Mouse (Mus musculus) limb, embryonic 11.5 days (tissue): ENCODE measurements around the gene Ccdc127. TPM values are rescaled to one million over a fixed set of nuclear protein-coding genes. Genes with fewer than 3 reads are reported as not detected.

Experiments used
- ATAC-seq: fragments of 200-750 bp; cut with Nextera tagmentation; 2 replicates; pipeline ENCODE4 v1.8.0; 2017; ENCODE audit warnings: low read depth; ENCODE audit not compliant: insufficient number of reproducible peaks, low FRiP score, low TSS enrichment
- DNase-seq: peaks from one replicate; pipeline ENCODE4 v3.0.0-alpha.2; 2015; ENCODE audit warnings: low spot score
- H3K27ac ChIP-seq: fragments of 300-500 bp; sonication (generic); replicated peaks from 2 replicates; pipeline ENCODE4 v1.5.1; 2014; ENCODE audit warnings: low read depth, mild to moderate bottlenecking, low read length
- H3K27me3 ChIP-seq: fragments of 300-500 bp; sonication (generic); 2 replicates; pipeline ENCODE4 v1.6.1; 2014; ENCODE audit warnings: mild to moderate bottlenecking, low read length, mixed read lengths; ENCODE audit not compliant: control insufficient read depth, insufficient read depth
- H3K36me3 ChIP-seq: fragments of 300-500 bp; sonication (generic); 2 replicates; pipeline ENCODE4 v1.6.1; 2014; ENCODE audit warnings: mild to moderate bottlenecking, low read length, moderate library complexity, mixed read lengths; ENCODE audit not compliant: control insufficient read depth, insufficient read depth
- H3K4me1 ChIP-seq: fragments of 300-500 bp; sonication (generic); 2 replicates; pipeline ENCODE4 v1.6.1; 2014; ENCODE audit warnings: low read length, mixed read lengths; ENCODE audit not compliant: control insufficient read depth, insufficient read depth
- H3K4me2 ChIP-seq: fragments of 300-500 bp; sonication (generic); 2 replicates; pipeline ENCODE4 v1.6.1; 2014; ENCODE audit warnings: low read depth, mild to moderate bottlenecking, moderate library complexity; ENCODE audit not compliant: severe bottlenecking
- H3K4me3 ChIP-seq: fragments of 300-500 bp; sonication (generic); 2 replicates; pipeline ENCODE4 v1.5.1; 2014; ENCODE audit warnings: low read depth, low read length
- H3K9ac ChIP-seq: fragments of 300-500 bp; sonication (generic); 2 replicates; pipeline ENCODE4 v1.6.1; 2014; ENCODE audit warnings: mild to moderate bottlenecking, low read length
- H3K9me3 ChIP-seq: fragments of 300-500 bp; sonication (generic); 2 replicates; pipeline ENCODE4 v1.6.1; 2016; ENCODE audit warnings: low read length; ENCODE audit not compliant: control insufficient read depth
- WGBS: fragments of 180-500 bp; shearing (Covaris S2); extraction: QIAGEN DNeasy Blood & Tissue Kit; methylation state at CpG from one replicate; pipeline ENCODE4 v1.1.7; 2014; 5-methylcytosine and 5-hydroxymethylcytosine counted together
- polyA plus RNA-seq: library from polyadenylated mRNA; unstranded; fragments of >200 nt; fragmentation: Nextera tagmentation; extraction: Ambion mirVana; gene quantifications from 2 replicates; pipeline ENCODE4 v1.2.1, GENCODE M21; 2014

Gene Ccdc127
- polyA plus RNA-seq, 1 experiment from 2014 or later = 57.4 TPM

GRCm38 (mm10) chr13:74363176-74363858, 13.2 kb downstream of the Ccdc127 start:
- H3K4me3 ChIP-seq = no peak overlapping the region

GRCm38 (mm10) chr13:74363859-74364235, 13.7 kb downstream of the Ccdc127 start, which contains the start of gene Lrrc14b:
Lrrc14b (minus strand) TSS chr13:74364005.
- 87% methylated on average over 8 of the region's 8 CpGs for WGBS
- Histone ChIP-seq H3K4me2 (no peak within 1 kb of the TSS), H3K27me3 (no peaks in the 10 kb centered on the region), H3K36me3 (peaks cover 2% of the 10 kb centered on the region; the same call in 1 of the 2 replicates), H3K27ac (no peak within 1 kb of the TSS), H3K9me3 (no peaks in the 10 kb centered on the region), H3K4me3 (no peak within 1 kb of the TSS), H3K4me1 (no peaks in the 10 kb centered on the region), H3K9ac (no peak within 1 kb of the TSS)
- DNase-seq (no peak), ATAC-seq (no peak)

More at GRCm38 (mm10) chr13:74363176-74363858, 13.2 kb downstream of the Ccdc127 start:
- DNase-seq (no peak), ATAC-seq (no peak)
- no peaks in the 10 kb centered on the region for H3K9me3 ChIP-seq
- 86% methylated on average over 13 of the region's 13 CpGs for WGBS
- H3K27ac ChIP-seq = no peak overlapping the region
- peaks cover 4% of the 10 kb centered on the region for H3K36me3 ChIP-seq
- H3K4me2 ChIP-seq = no peak overlapping the region
- H3K27me3 ChIP-seq = no peaks in the 10 kb centered on the region
- H3K9ac ChIP-seq = no peak overlapping the region
- H3K4me1 ChIP-seq = no peaks in the 10 kb centered on the region

- Histone ChIP-seq H3K27me3 (no peaks in the 10 kb centered on the region; the same call in 1 of the 2 replicates), H3K4me2 (no peak overlapping the region), H3K9ac (no peak overlapping the region), H3K9me3 (no peaks in the 10 kb centered on the region), H3K27ac (0 out of 2 replicates have a peak overlapping the region, but pooled peaks have one; percentile 8), H3K36me3 (no peaks in the 10 kb centered on the region), H3K4me1 (peaks cover 4% of the 10 kb centered on the region; the same call in 1 of the 2 replicates), H3K4me3 (no peak overlapping the region)
- ATAC-seq (0 out of 2 replicates have a peak, but pooled peaks have one; percentile 51), DNase-seq (no peak)
- 69% methylated on average over 10 of the region's 10 CpGs for WGBS
Measured at GRCm38 (mm10) chr13:74381533-74382276, 31.6 kb downstream of the Ccdc127 start.

- no peak overlapping the region for H3K4me3 ChIP-seq
- DNase-seq = no peak
- H3K36me3 ChIP-seq = no peaks in the 10 kb centered on the region
- H3K4me1 ChIP-seq = peaks cover 4% of the 10 kb centered on the region; the same call in 1 of the 2 replicates
- no peaks in the 10 kb centered on the region; the same call in 1 of the 2 replicates for H3K27me3 ChIP-seq
- H3K9ac ChIP-seq = no peak overlapping the region
- WGBS = 28% methylated on average over 3 of the region's 3 CpGs
- no peak overlapping the region for H3K4me2 ChIP-seq
- no peak for ATAC-seq
- H3K27ac ChIP-seq = 0 out of 2 replicates have a peak overlapping the region, but pooled peaks have one; percentile 8
- no peaks in the 10 kb centered on the region for H3K9me3 ChIP-seq
Measured at GRCm38 (mm10) chr13:74382289-74382688, 32.2 kb downstream of the Ccdc127 start.

- no peaks in the 10 kb centered on the region for H3K27me3 ChIP-seq
- H3K27ac ChIP-seq = no peak overlapping the region
- H3K9me3 ChIP-seq = no peaks in the 10 kb centered on the region
- peak overlapping the region; percentile 49 for H3K4me2 ChIP-seq
- no peaks in the 10 kb centered on the region for H3K4me1 ChIP-seq
- H3K36me3 ChIP-seq = no peaks in the 10 kb centered on the region
- ATAC-seq (no peak), DNase-seq (no peak)
- H3K4me3 ChIP-seq = peak overlapping the region; percentile 51; the same call in 1 of the 2 replicates
- H3K9ac ChIP-seq = no peak overlapping the region
- 66% methylated on average over 6 of the region's 6 CpGs for WGBS
Measured at GRCm38 (mm10) chr13:74389730-74390129, 39.6 kb downstream of the Ccdc127 start.

GRCm38 (mm10) chr13:74390371-74390990, 40.4 kb downstream of the Ccdc127 start, which contains the start of gene Zfp72:
Zfp72 (minus strand) TSS chr13:74390836.
- DNase-seq = peak; percentile 75
- Histone ChIP-seq H3K4me1 (no peaks in the 10 kb centered on the region), H3K27ac (no peak within 1 kb of the TSS), H3K9ac (peak within 1 kb of the TSS; percentile 56; the same call in 1 of the 2 replicates), H3K36me3 (no peaks in the 10 kb centered on the region), H3K4me2 (peak within 1 kb of the TSS; percentile 49), H3K9me3 (no peaks in the 10 kb centered on the region), H3K27me3 (no peaks in the 10 kb centered on the region), H3K4me3 (peak within 1 kb of the TSS; percentile 51)
- WGBS = 2% methylated on average over 14 of the region's 14 CpGs
- peak; percentile 88 for ATAC-seq

- DNase-seq = no peak
- no peaks in the 10 kb centered on the region for H3K9me3 ChIP-seq
- peak; percentile 21; the same call in 1 of the 2 replicates for ATAC-seq
- H3K27ac ChIP-seq = no peak overlapping the region
- no peak overlapping the region for H3K4me3 ChIP-seq
- H3K4me1 ChIP-seq = no peaks in the 10 kb centered on the region
- 84% methylated on average over 2 of the region's 2 CpGs for WGBS
- H3K9ac ChIP-seq = no peak overlapping the region
- no peak overlapping the region for H3K4me2 ChIP-seq
- H3K27me3 ChIP-seq = no peaks in the 10 kb centered on the region
- H3K36me3 ChIP-seq = no peaks in the 10 kb centered on the region
Measured at GRCm38 (mm10) chr13:74391156-74391555, 41.0 kb downstream of the Ccdc127 start.

GRCm38 (mm10) chr13:74399298-74399839, 49.3 kb downstream of the Ccdc127 start, which contains the start of gene Ftl1-ps1:
Ftl1-ps1 (plus strand) TSS chr13:74399694.
- Histone ChIP-seq H3K9ac (no peak within 1 kb of the TSS), H3K27me3 (no peaks in the 10 kb centered on the region), H3K4me3 (no peak within 1 kb of the TSS), H3K27ac (no peak within 1 kb of the TSS), H3K9me3 (no peaks in the 10 kb centered on the region), H3K4me2 (no peak within 1 kb of the TSS), H3K4me1 (no peaks in the 10 kb centered on the region), H3K36me3 (no peaks in the 10 kb centered on the region)
- WGBS = 15% methylated on average over 11 of the region's 11 CpGs
- DNase-seq = no peak
- ATAC-seq = no peak
